In genomic region chr3:146283732-146284361, GRCm38 (mm10) we compare ENCODE assay signal across 22 mouse cellular contexts.
A peak's percentile ranks its signal among the peaks of the same experiment; 100 is the strongest.
DNase-seq lines count a peak whose midpoint lies in the region; ATAC-seq and TF ChIP-seq lines count a peak whose summit lies in the region.
"Had no signal": no experiment of that assay in that cellular context is flagged by ENCODE, and none has a peak within 500 bp of the region (broad histone marks: within the 10 kb centered on the region; RNA-seq: fewer than 3 reads in every experiment).

No protein-coding gene starts in this region.

- no peaks in the 10 kb centered on the region for H3K27me3 ChIP-seq in heart, embryonic 13.5 days (replicated peaks)
- H3K27me3 ChIP-seq in heart, postnatal 0 days (ENCODE audit: control insufficient read depth, insufficient read depth, low read length) = no peaks in the 10 kb centered on the region
- no peaks in the 10 kb centered on the region for H3K27me3 ChIP-seq in intestine, embryonic 14.5 days (replicated peaks; ENCODE audit: control insufficient read depth, insufficient read depth, low read length)
- no peaks in the 10 kb centered on the region for H3K27me3 ChIP-seq in intestine, embryonic 16.5 days (replicated peaks; ENCODE audit: control insufficient read depth, insufficient read depth, low read length)
- H3K27me3 ChIP-seq: CH12.LX; embryonic facial prominence, embryonic 13.5 days; forebrain, embryonic 12.5 days; heart, embryonic 12.5 days; hindbrain, embryonic 15.5 days; Patski had no signal

- no peak overlapping the region for H3K9ac ChIP-seq in heart, embryonic 13.5 days
- no peak overlapping the region for H3K9ac ChIP-seq in heart, postnatal 0 days (replicated peaks; ENCODE audit: low read depth, low read length)
- H3K9ac ChIP-seq in intestine, embryonic 14.5 days (ENCODE audit: low read length) = no peak overlapping the region
- no peak overlapping the region for H3K9ac ChIP-seq in intestine, embryonic 16.5 days (ENCODE audit: low read depth, low read length)
- H3K9ac ChIP-seq: embryonic facial prominence, embryonic 13.5 days; forebrain, embryonic 12.5 days; heart, embryonic 12.5 days; hindbrain, embryonic 15.5 days had no signal

- WGBS in heart, embryonic 13.5 days = 32% methylated on average over 3 of the region's 3 CpGs
- WGBS in heart, postnatal 0 days = 30% methylated on average over 3 of the region's 3 CpGs
- 53% methylated on average over 3 of the region's 3 CpGs for WGBS in intestine, embryonic 14.5 days
- WGBS in intestine, embryonic 16.5 days = 38% methylated on average over 3 of the region's 3 CpGs

- peaks cover 59% of the 10 kb centered on the region for H3K4me1 ChIP-seq in heart, embryonic 13.5 days
- peaks cover 40% of the 10 kb centered on the region for H3K4me1 ChIP-seq in heart, postnatal 0 days (ENCODE audit: control insufficient read depth, insufficient read depth)
- H3K4me1 ChIP-seq in intestine, embryonic 14.5 days (replicated peaks; ENCODE audit: control insufficient read depth, insufficient read depth, low read length) = no peaks in the 10 kb centered on the region
- H3K4me1 ChIP-seq in intestine, embryonic 16.5 days (ENCODE audit: control insufficient read depth, insufficient read depth, low read length) = no peaks in the 10 kb centered on the region
- H3K4me1 ChIP-seq: embryonic facial prominence, embryonic 13.5 days; hindbrain, embryonic 15.5 days had no signal

- H3K36me3 ChIP-seq in heart, embryonic 13.5 days = peaks cover 23% of the 10 kb centered on the region
- 0 out of 2 replicates have a peak, but pooled peaks cover 2% of the 10 kb centered on the region for H3K36me3 ChIP-seq in heart, postnatal 0 days (replicated peaks; ENCODE audit: control insufficient read depth, insufficient read depth, low read length)
- H3K36me3 ChIP-seq in intestine, embryonic 14.5 days (ENCODE audit: control insufficient read depth, insufficient read depth, low read length) = no peaks in the 10 kb centered on the region
- H3K36me3 ChIP-seq in intestine, embryonic 16.5 days (ENCODE audit: control insufficient read depth, insufficient read depth, low read length) = no peaks in the 10 kb centered on the region
- H3K36me3 ChIP-seq: embryonic facial prominence, embryonic 13.5 days; forebrain, embryonic 12.5 days; hindbrain, embryonic 15.5 days had no signal

- no peak for DNase-seq in heart, adult 8-10 months (ENCODE audit: low spot score)
- DNase-seq in heart, postnatal 0 days (ENCODE audit: low spot score) = no peak
- no peak for DNase-seq in heart, adult 18-20 months
- DNase-seq in intestine, embryonic 14.5 days (ENCODE audit: low spot score) = no peak
- no peak for DNase-seq in thymus, postnatal 0 days (ENCODE audit: low spot score)
- DNase-seq in urinary bladder, postnatal 14 days (ENCODE audit: low spot score) = no peak
- DNase-seq: adrenal gland, adult 2 months; adrenal gland, postnatal 25 days; cerebellum, adult 18-20 months; cerebellum, adult 9-11 months; cerebellum, postnatal 36 days; gastrocnemius, postnatal 10 days; kidney, adult 2 months had no signal

- H3K9me3 ChIP-seq in heart, embryonic 13.5 days = no peaks in the 10 kb centered on the region
- no peaks in the 10 kb centered on the region for H3K9me3 ChIP-seq in heart, postnatal 0 days (replicated peaks; ENCODE audit: control insufficient read depth, low read length)
- H3K9me3 ChIP-seq in intestine, embryonic 14.5 days (ENCODE audit: control insufficient read depth, low read length) = 0 out of 2 replicates have a peak, but pooled peaks cover 2% of the 10 kb centered on the region
- H3K9me3 ChIP-seq in intestine, embryonic 16.5 days (ENCODE audit: control insufficient read depth, low read length) = no peaks in the 10 kb centered on the region
- H3K9me3 ChIP-seq: embryonic facial prominence, embryonic 13.5 days; forebrain, embryonic 12.5 days; heart, embryonic 12.5 days; hindbrain, embryonic 15.5 days had no signal

- peak overlapping the region; percentile 28 for H3K27ac ChIP-seq in heart, embryonic 13.5 days (replicated peaks)
- H3K27ac ChIP-seq in heart, postnatal 0 days (ENCODE audit: low read depth) = peak overlapping the region; percentile 51
- H3K27ac ChIP-seq in intestine, embryonic 14.5 days (ENCODE audit: low read depth) = no peak overlapping the region
- H3K27ac ChIP-seq in intestine, embryonic 16.5 days (ENCODE audit: low read length) = peak overlapping the region; percentile 29; the same call in 1 of the 2 replicates
- H3K27ac ChIP-seq: embryonic facial prominence, embryonic 13.5 days; forebrain, embryonic 12.5 days; hindbrain, embryonic 15.5 days had no signal

- ATAC-seq in heart, embryonic 13.5 days (ENCODE audit: extremely low read depth, insufficient number of reproducible peaks, low FRiP score, low TSS enrichment) = no peak
- ATAC-seq in heart, postnatal 0 days (ENCODE audit: insufficient read depth, low read depth) = 0 out of 2 replicates have a peak, but pooled peaks have one; percentile 30
- ATAC-seq in intestine, embryonic 14.5 days (replicated peaks; ENCODE audit: low FRiP score, low TSS enrichment, low read depth) = peak; percentile 54; the same call in 1 of the 2 replicates
- ATAC-seq in intestine, embryonic 16.5 days = peak; percentile 88
- ATAC-seq: forebrain, embryonic 16.5 days; Patski had no signal

- no peak overlapping the region for H3K4me3 ChIP-seq in heart, embryonic 13.5 days
- no peak overlapping the region for H3K4me3 ChIP-seq in heart, postnatal 0 days (ENCODE audit: low read depth, low read length)
- no peak overlapping the region for H3K4me3 ChIP-seq in intestine, embryonic 14.5 days (ENCODE audit: low read depth, low read length)
- H3K4me3 ChIP-seq in intestine, embryonic 16.5 days (ENCODE audit: low read length) = no peak overlapping the region
- H3K4me3 ChIP-seq: embryonic facial prominence, embryonic 13.5 days; forebrain, embryonic 12.5 days; heart, embryonic 12.5 days; hindbrain, embryonic 15.5 days had no signal

- H3K4me2 ChIP-seq in heart, embryonic 13.5 days = no peak overlapping the region
- H3K4me2 ChIP-seq in heart, postnatal 0 days (ENCODE audit: low read depth, low read length) = no peak overlapping the region
- no peak overlapping the region for H3K4me2 ChIP-seq in intestine, embryonic 14.5 days (ENCODE audit: low read length)
- no peak overlapping the region for H3K4me2 ChIP-seq in intestine, embryonic 16.5 days (ENCODE audit: low read depth, low read length)
- H3K4me2 ChIP-seq: embryonic facial prominence, embryonic 13.5 days; forebrain, embryonic 12.5 days; heart, embryonic 12.5 days; hindbrain, embryonic 15.5 days had no signal

- no peak for TF ChIP-seq CTCF in heart, postnatal 0 days (IDR thresholded peaks at IDR 0.05; ENCODE audit: low read depth)

- no peak for TF ChIP-seq EP300 in heart, postnatal 0 days (IDR thresholded peaks at IDR 0.05; ENCODE audit: low read depth)
